Mouse (Mus musculus): ENCODE measurements at regions not wholly inside any gene's neighbourhood (a gene's known extent, or its start where the extent isn't known, plus 50 kb on each side); places are given as distances from the start of the nearest gene placed in this dataset.

- no peak for ATAC-seq (replicated peaks; ENCODE audit: low read depth, poor library complexity, severe bottlenecking)
Observed at GRCm38 (mm10) chr5:85177787-85178186, 760.6 kb upstream of the Epha5 start.

GRCm38 (mm10) chr5:85173899-85174298 is 756.7 kb upstream of the Epha5 start:
- no peak for ATAC-seq (replicated peaks; ENCODE audit: low read depth, poor library complexity, severe bottlenecking)

DNA sequence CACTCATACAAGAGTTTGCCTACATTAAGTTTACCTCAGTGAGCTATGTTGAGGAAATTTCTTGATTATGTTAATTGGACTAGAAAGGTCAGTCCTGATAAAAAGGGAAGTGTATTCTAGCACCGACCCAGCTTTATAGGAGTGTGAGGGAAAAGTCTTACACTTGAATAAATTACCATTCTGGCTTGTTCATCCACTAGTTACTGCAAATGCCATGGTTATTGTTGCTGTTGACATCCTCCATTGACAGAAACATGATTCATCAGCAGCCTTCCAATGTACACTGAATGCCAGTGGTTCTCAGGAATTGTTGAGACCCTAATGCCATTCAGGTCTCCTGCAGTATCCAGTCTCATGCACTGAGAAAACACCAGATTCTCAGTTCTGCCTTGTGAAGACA is 738.7 kb upstream of the Epha5 start:
- no peak for ATAC-seq (replicated peaks; ENCODE audit: low read depth, poor library complexity, severe bottlenecking)

GRCm38 (mm10) chr5:85155213-85155612 is 738.0 kb upstream of the Epha5 start:
- peak; percentile 54; the same call in 1 of the 2 replicates for ATAC-seq (replicated peaks; ENCODE audit: low read depth, poor library complexity, severe bottlenecking)

All from common myeloid progenitor, adult 5-6 weeks (primary cell).